In genomic region chr1:93206277-93206970, GRCm38 (mm10) we compare ENCODE assay signal across 18 mouse cellular contexts. TPM values are rescaled to one million over a fixed set of nuclear protein-coding genes. Genes with fewer than 3 reads are reported as not detected.
DNase-seq lines count a peak whose midpoint lies in the region; ATAC-seq and TF ChIP-seq lines count a peak whose summit lies in the region.
"Had no signal": no experiment of that assay in that cellular context is flagged by ENCODE, and none has a peak within 500 bp of the region (broad histone marks: within the 10 kb centered on the region; RNA-seq: fewer than 3 reads in every experiment).

No protein-coding gene starts in this region.

- no peak overlapping the region for H3K27ac ChIP-seq in forebrain, postnatal 0 days (ENCODE audit: low read depth, low read length)
- no peak overlapping the region for H3K27ac ChIP-seq in forebrain, embryonic 16.5 days (ENCODE audit: low read length)
- peak overlapping the region; percentile 60; the same call in 1 of the 2 replicates for H3K27ac ChIP-seq in lung, embryonic 14.5 days (ENCODE audit: low read depth)
- H3K27ac ChIP-seq in limb, embryonic 12.5 days = 0 out of 2 replicates have a peak overlapping the region, but pooled peaks have one; percentile 45
- H3K27ac ChIP-seq: hindbrain, embryonic 13.5 days; liver, embryonic 15.5 days had no signal

- H3K27me3 ChIP-seq in forebrain, postnatal 0 days (ENCODE audit: insufficient read depth, low read length) = no peaks in the 10 kb centered on the region
- no peaks in the 10 kb centered on the region for H3K27me3 ChIP-seq in forebrain, embryonic 16.5 days (replicated peaks; ENCODE audit: control insufficient read depth, insufficient read depth, low read length)
- H3K27me3 ChIP-seq in lung, embryonic 14.5 days (ENCODE audit: insufficient read depth, low read length) = no peaks in the 10 kb centered on the region
- H3K27me3 ChIP-seq in limb, embryonic 12.5 days = no peaks in the 10 kb centered on the region
- H3K27me3 ChIP-seq: hindbrain, embryonic 13.5 days; liver, embryonic 15.5 days; Patski had no signal

- H3K4me3 ChIP-seq in forebrain, postnatal 0 days (ENCODE audit: low read depth, low read length) = no peak overlapping the region
- no peak overlapping the region for H3K4me3 ChIP-seq in forebrain, embryonic 16.5 days (replicated peaks; ENCODE audit: low read length)
- peak overlapping the region; percentile 23 for H3K4me3 ChIP-seq in lung, embryonic 14.5 days (ENCODE audit: low read depth, low read length)
- H3K4me3 ChIP-seq in lung, adult 2 months (replicated peaks; ENCODE audit: extremely low read depth, low read depth, low read length) = no peak overlapping the region
- H3K4me3 ChIP-seq in limb, embryonic 12.5 days (replicated peaks) = no peak overlapping the region
- H3K4me3 ChIP-seq: heart, embryonic 12.5 days; hindbrain, embryonic 13.5 days; liver, embryonic 15.5 days had no signal

- no peak for DNase-seq in forebrain, postnatal 0 days
- DNase-seq in lung, embryonic 14.5 days = peak; percentile 67
- no peak for DNase-seq in lung, adult 2 months
- peak; percentile 49 for DNase-seq in MN1 (ENCODE audit: low spot score)
- no peak for DNase-seq in adipocyte (ENCODE audit: low spot score)
- DNase-seq: adrenal gland, adult 8-10 months; kidney, adult 2 months; right cerebral cortex, postnatal 14 days had no signal

- H3K4me2 ChIP-seq in forebrain, postnatal 0 days (ENCODE audit: low read depth) = no peak overlapping the region
- H3K4me2 ChIP-seq in forebrain, embryonic 16.5 days (ENCODE audit: low read length) = no peak overlapping the region
- H3K4me2 ChIP-seq in lung, embryonic 14.5 days = peak overlapping the region; percentile 50
- no peak overlapping the region for H3K4me2 ChIP-seq in limb, embryonic 12.5 days
- H3K4me2 ChIP-seq: heart, embryonic 12.5 days; hindbrain, embryonic 13.5 days; liver, embryonic 15.5 days had no signal

- peak; percentile 25; the same call in 1 of the 2 replicates for TF ChIP-seq CTCF in forebrain, postnatal 0 days (IDR thresholded peaks at IDR 0.05; ENCODE audit: low read depth)
- TF ChIP-seq CTCF in lung, embryonic 14.5 days (IDR thresholded peaks at IDR 0.05; ENCODE audit: low read depth) = peak; percentile 55
- no peak for TF ChIP-seq CTCF in lung, adult 2 months (IDR thresholded peaks at IDR 0.05; ENCODE audit: insufficient read depth, low read length)

- TF ChIP-seq POLR2A in lung, adult 2 months (IDR thresholded peaks at IDR 0.05; ENCODE audit: borderline replicate concordance, extremely low read depth, low read depth, low read length) = no peak

- H3K9ac ChIP-seq in forebrain, postnatal 0 days = no peak overlapping the region
- no peak overlapping the region for H3K9ac ChIP-seq in forebrain, embryonic 16.5 days (replicated peaks; ENCODE audit: low read depth, low read length)
- H3K9ac ChIP-seq in lung, embryonic 14.5 days = no peak overlapping the region
- no peak overlapping the region for H3K9ac ChIP-seq in limb, embryonic 12.5 days (replicated peaks)
- H3K9ac ChIP-seq: heart, embryonic 12.5 days; hindbrain, embryonic 13.5 days; liver, embryonic 15.5 days had no signal

- H3K36me3 ChIP-seq in forebrain, postnatal 0 days (ENCODE audit: insufficient read depth) = no peaks in the 10 kb centered on the region
- H3K36me3 ChIP-seq in forebrain, embryonic 16.5 days (ENCODE audit: control insufficient read depth, insufficient read depth) = no peaks in the 10 kb centered on the region
- no peaks in the 10 kb centered on the region for H3K36me3 ChIP-seq in lung, embryonic 14.5 days (ENCODE audit: insufficient read depth)
- no peaks in the 10 kb centered on the region for H3K36me3 ChIP-seq in limb, embryonic 12.5 days
- H3K36me3 ChIP-seq: heart, embryonic 12.5 days; hindbrain, embryonic 13.5 days; liver, embryonic 15.5 days had no signal

- no peaks in the 10 kb centered on the region for H3K9me3 ChIP-seq in forebrain, postnatal 0 days (ENCODE audit: low read length)
- H3K9me3 ChIP-seq in forebrain, embryonic 16.5 days (ENCODE audit: control insufficient read depth, low read length) = no peaks in the 10 kb centered on the region
- no peaks in the 10 kb centered on the region for H3K9me3 ChIP-seq in lung, embryonic 14.5 days (ENCODE audit: low read depth, low read length)
- H3K9me3 ChIP-seq in limb, embryonic 12.5 days = no peaks in the 10 kb centered on the region
- H3K9me3 ChIP-seq: heart, embryonic 12.5 days; hindbrain, embryonic 13.5 days; liver, embryonic 15.5 days had no signal

- no peaks in the 10 kb centered on the region; the same call in 1 of the 2 replicates for H3K4me1 ChIP-seq in forebrain, postnatal 0 days (ENCODE audit: insufficient read depth)
- peaks cover 12% of the 10 kb centered on the region for H3K4me1 ChIP-seq in forebrain, embryonic 16.5 days (replicated peaks; ENCODE audit: control insufficient read depth, insufficient read depth, low read length)
- peaks cover 26% of the 10 kb centered on the region for H3K4me1 ChIP-seq in lung, embryonic 14.5 days (ENCODE audit: insufficient read depth)
- peaks cover 11% of the 10 kb centered on the region for H3K4me1 ChIP-seq in lung, adult 2 months (ENCODE audit: control insufficient read depth, insufficient read depth, low read length)
- H3K4me1 ChIP-seq in limb, embryonic 12.5 days (replicated peaks) = peaks cover 48% of the 10 kb centered on the region
- H3K4me1 ChIP-seq: liver, embryonic 15.5 days had no signal

- WGBS in forebrain, postnatal 0 days = 58% methylated on average over 12 of the region's 12 CpGs
- 57% methylated on average over 12 of the region's 12 CpGs for WGBS in forebrain, embryonic 16.5 days
- 28% methylated on average over 12 of the region's 12 CpGs for WGBS in lung, embryonic 14.5 days
- WGBS in lung, adult 2 months = 62% methylated on average over 12 of the region's 12 CpGs
- 50% methylated on average over 12 of the region's 12 CpGs for WGBS in limb, embryonic 12.5 days

- no peak for ATAC-seq in forebrain, postnatal 0 days
- ATAC-seq in forebrain, embryonic 16.5 days = no peak
- 0 out of 2 replicates have a peak, but pooled peaks have one; percentile 5 for ATAC-seq in lung, embryonic 14.5 days (ENCODE audit: insufficient read depth)
- ATAC-seq in limb, embryonic 12.5 days (ENCODE audit: insufficient number of reproducible peaks, insufficient read depth, low FRiP score, low TSS enrichment, low read depth) = no peak
- ATAC-seq: Patski had no signal

RNA-seq across cellular contexts. Expression of gene Sned1, which starts 29.2 kb away (rescaled TPM):
- 6.2 and 10.6 TPM in 2 replicates for total RNA-seq in forebrain, postnatal 0 days (2014; rRNA removed)
- polyA plus RNA-seq in forebrain, postnatal 0 days (2015; fragmentation: Nextera tagmentation; extraction: Ambion mirVana) = 1.1 and 2.8 TPM in 2 replicates
- polyA plus RNA-seq in forebrain, embryonic 16.5 days (2015; fragmentation: Nextera tagmentation; extraction: Ambion mirVana) = 4.2 and 5.5 TPM in 2 replicates
- polyA plus RNA-seq in lung, embryonic 14.5 days (2014; fragmentation: Nextera tagmentation; extraction: Ambion mirVana) = 27.8 and 30.1 TPM in 2 replicates
- 26.6 and 28.1 TPM in 2 replicates for polyA plus RNA-seq in lung, adult 2 months (2012; rRNA removed)
- polyA plus RNA-seq in limb, embryonic 12.5 days (2016; fragmentation: Nextera tagmentation; extraction: Ambion mirVana) = 39.5 and 45.7 TPM in 2 replicates

RNA-seq across cellular contexts. Expression of gene Crocc2, which starts 37.9 kb away (rescaled TPM):
- 1.9 and 2.7 TPM in 2 replicates for total RNA-seq in forebrain, postnatal 0 days (2014; rRNA removed)
- polyA plus RNA-seq in forebrain, postnatal 0 days (2015; fragmentation: Nextera tagmentation; extraction: Ambion mirVana) = 0.43 and 0.92 TPM in 2 replicates
- 0.30 and 0.31 TPM in 2 replicates for polyA plus RNA-seq in forebrain, embryonic 16.5 days (2015; fragmentation: Nextera tagmentation; extraction: Ambion mirVana)
- polyA plus RNA-seq in lung, embryonic 14.5 days (2014; fragmentation: Nextera tagmentation; extraction: Ambion mirVana) = 2.8 and 3.7 TPM in 2 replicates
- polyA plus RNA-seq in lung, adult 2 months (2012; rRNA removed) = 2.2 and 2.8 TPM in 2 replicates
- polyA plus RNA-seq in limb, embryonic 12.5 days (2016; fragmentation: Nextera tagmentation; extraction: Ambion mirVana) = 0.27 and 0.33 TPM in 2 replicates
- total RNA-seq: common myeloid progenitor, adult 5-6 weeks; gastrocnemius, adult 8-10 months; neutrophil, adult 5-6 weeks had no signal
- polyA plus RNA-seq: liver, embryonic 15.5 days had no signal

RNA-seq across cellular contexts. Expression of gene 2310007B03Rik, which starts 45.7 kb away (rescaled TPM):
- 0.23 TPM in 1 of 2 replicates, not detected in the other for total RNA-seq in forebrain, postnatal 0 days (2014; rRNA removed)
- polyA plus RNA-seq in forebrain, postnatal 0 days (2015; fragmentation: Nextera tagmentation; extraction: Ambion mirVana) = 0.14 and 0.25 TPM in 2 replicates
- 0.17 and 0.19 TPM in 2 replicates for polyA plus RNA-seq in forebrain, embryonic 16.5 days (2015; fragmentation: Nextera tagmentation; extraction: Ambion mirVana)
- polyA plus RNA-seq in lung, embryonic 14.5 days (2014; fragmentation: Nextera tagmentation; extraction: Ambion mirVana) = 9.5 TPM in 2 replicates
- 72.6 and 75.8 TPM in 2 replicates for polyA plus RNA-seq in lung, adult 2 months (2012; rRNA removed)
- 0.10 and 0.18 TPM in 2 replicates for polyA plus RNA-seq in limb, embryonic 12.5 days (2016; fragmentation: Nextera tagmentation; extraction: Ambion mirVana)
- total RNA-seq: adrenal gland, adult 8-10 months; common myeloid progenitor, adult 5-6 weeks; gastrocnemius, adult 8-10 months; left cerebral cortex, postnatal 25 days had no signal
- polyA plus RNA-seq: heart, embryonic 12.5 days; Patski had no signal

Comparison
In these comparisons a context has a peak if more than half of its experiments do, and no peak if none do; other contexts are left out.
1. DNase-seq: peak in lung, embryonic 14.5 days (single experiment) and MN1 (single experiment); none in forebrain, postnatal 0 days (single experiment), lung, adult 2 months (single experiment) and adipocyte (single experiment).
2. H3K27ac ChIP-seq: peak in lung, embryonic 14.5 days (single experiment) and limb, embryonic 12.5 days (single experiment); none in forebrain, postnatal 0 days (single experiment) and forebrain, embryonic 16.5 days (single experiment).